In genomic region chr12:104593526-104594155, GRCm38 (mm10) we compare ENCODE assay signal across 8 mouse cellular contexts.
A peak's percentile ranks its signal among the peaks of the same experiment; 100 is the strongest.
DNase-seq lines count a peak whose midpoint lies in the region; ATAC-seq and TF ChIP-seq lines count a peak whose summit lies in the region.

No protein-coding gene starts in this region.

- H3K27me3 ChIP-seq in hindbrain, embryonic 16.5 days (replicated peaks; ENCODE audit: control insufficient read depth, insufficient read depth, low read length): no peaks in the 10 kb centered on the region
- no peaks in the 10 kb centered on the region for H3K27me3 ChIP-seq in neural tube, embryonic 15.5 days (replicated peaks)
- H3K27me3 ChIP-seq in lung, postnatal 0 days (replicated peaks; ENCODE audit: insufficient read depth, low read length): no peaks in the 10 kb centered on the region

- ATAC-seq in hindbrain, embryonic 16.5 days: peak; percentile 92
- peak; percentile 75 for ATAC-seq in neural tube, embryonic 15.5 days (ENCODE audit: low FRiP score)
- no peak for ATAC-seq in lung, postnatal 0 days

- intact Hi-C loops in gastrocnemius, adult 2 months (cut with DNase I): no loop called here

- H3K9ac ChIP-seq in hindbrain, embryonic 16.5 days (ENCODE audit: low read depth, low read length): no peak overlapping the region
- H3K9ac ChIP-seq in neural tube, embryonic 15.5 days (replicated peaks): peak overlapping the region; percentile 30; the same call in 1 of the 2 replicates
- no peak overlapping the region for H3K9ac ChIP-seq in lung, postnatal 0 days (replicated peaks; ENCODE audit: low read depth)

- H3K36me3 ChIP-seq in hindbrain, embryonic 16.5 days (ENCODE audit: control insufficient read depth, insufficient read depth, low read length): no peaks in the 10 kb centered on the region
- no peaks in the 10 kb centered on the region for H3K36me3 ChIP-seq in neural tube, embryonic 15.5 days
- H3K36me3 ChIP-seq in lung, postnatal 0 days (ENCODE audit: insufficient read depth, low read length): no peaks in the 10 kb centered on the region

- H3K4me2 ChIP-seq in hindbrain, embryonic 16.5 days (ENCODE audit: low read length): peak overlapping the region; percentile 24; the same call in 1 of the 2 replicates
- peak overlapping the region; percentile 39 for H3K4me2 ChIP-seq in neural tube, embryonic 15.5 days
- H3K4me2 ChIP-seq in lung, postnatal 0 days (replicated peaks; ENCODE audit: low read depth, low read length): no peak overlapping the region

- peak overlapping the region; percentile 49 for H3K4me3 ChIP-seq in gastrocnemius, adult 2 months
- H3K4me3 ChIP-seq in hindbrain, embryonic 16.5 days (ENCODE audit: low read length): no peak overlapping the region
- no peak overlapping the region for H3K4me3 ChIP-seq in neural tube, embryonic 15.5 days (replicated peaks)
- no peak overlapping the region for H3K4me3 ChIP-seq in lung, postnatal 0 days (ENCODE audit: low read depth, low read length)

- peak overlapping the region; percentile 70 for H3K27ac ChIP-seq in gastrocnemius, adult 2 months
- H3K27ac ChIP-seq in hindbrain, embryonic 16.5 days (ENCODE audit: low read depth, low read length): no peak overlapping the region
- H3K27ac ChIP-seq in neural tube, embryonic 15.5 days (replicated peaks): peak overlapping the region; percentile 39; the same call in 1 of the 2 replicates
- no peak overlapping the region for H3K27ac ChIP-seq in lung, postnatal 0 days (ENCODE audit: low read length)

- peak; percentile 59 for DNase-seq in adrenal gland, postnatal 25 days
- DNase-seq in embryo, embryonic 10 days (ENCODE audit: low spot score): peak; percentile 63
- DNase-seq in gastrocnemius, adult 2 months: peak; percentile 85
- peak; percentile 3 to 13 for DNase-seq in left cerebral cortex, adult 18-20 months (ENCODE audit: low spot score in 2 of 2)
- DNase-seq in lung, postnatal 0 days (ENCODE audit: low spot score): no peak
- DNase-seq in lung, postnatal 10 days: no peak

- peaks cover 13% of the 10 kb centered on the region for H3K4me1 ChIP-seq in hindbrain, embryonic 16.5 days (ENCODE audit: control insufficient read depth, insufficient read depth, low read depth, low read length)
- peaks cover 18% of the 10 kb centered on the region for H3K4me1 ChIP-seq in neural tube, embryonic 15.5 days
- no peaks in the 10 kb centered on the region for H3K4me1 ChIP-seq in lung, postnatal 0 days (ENCODE audit: insufficient read depth, low read depth, low read length)

- WGBS in hindbrain, embryonic 16.5 days: 15% methylated on average over 19 of the region's 19 CpGs
- WGBS in neural tube, embryonic 15.5 days: 14% methylated on average over 19 of the region's 19 CpGs
- WGBS in lung, postnatal 0 days: 51% methylated on average over 19 of the region's 19 CpGs

- no peak for TF ChIP-seq CTCF in gastrocnemius, adult 2 months (IDR thresholded peaks at IDR 0.05)
- TF ChIP-seq CTCF in lung, postnatal 0 days (IDR thresholded peaks at IDR 0.05): no peak

- no peaks in the 10 kb centered on the region for H3K9me3 ChIP-seq in hindbrain, embryonic 16.5 days (ENCODE audit: control insufficient read depth, low read length)
- no peaks in the 10 kb centered on the region for H3K9me3 ChIP-seq in neural tube, embryonic 15.5 days (replicated peaks)
- no peaks in the 10 kb centered on the region for H3K9me3 ChIP-seq in lung, postnatal 0 days (ENCODE audit: low read length)

- TF ChIP-seq EP300 in lung, postnatal 0 days (IDR thresholded peaks at IDR 0.05): no peak

Comparison
In these comparisons a context has a peak if more than half of its experiments do, and no peak if none do; other contexts are left out.
1. DNase-seq: peak in adrenal gland, postnatal 25 days (single experiment), embryo, embryonic 10 days (single experiment), gastrocnemius, adult 2 months (single experiment) and left cerebral cortex, adult 18-20 months (2 of 2); none in lung, postnatal 0 days (single experiment) and lung, postnatal 10 days (single experiment).
2. H3K27ac ChIP-seq: peak in gastrocnemius, adult 2 months (single experiment) and neural tube, embryonic 15.5 days (single experiment); none in hindbrain, embryonic 16.5 days (single experiment) and lung, postnatal 0 days (single experiment).